Mouse (Mus musculus) monocyte, adult 2 months (primary cell): ENCODE data around the gene Gpr34.

Experiments used
- DNase-seq, 2 experiments: peaks; one replicate each; pipeline ENCODE4 v3.0.0; 2022; ENCODE audit warnings: low spot score in 2 of 2, low read depth in 1 of 2

Gene Gpr34

GRCm38 (mm10) chrX:13670342-13670741 is 38.5 kb downstream of the Gpr34 start:
- DNase-seq: no peak

GRCm38 (mm10) chrX:13673001-13673400 is 41.1 kb downstream of the Gpr34 start:
- DNase-seq: no peak

DNA sequence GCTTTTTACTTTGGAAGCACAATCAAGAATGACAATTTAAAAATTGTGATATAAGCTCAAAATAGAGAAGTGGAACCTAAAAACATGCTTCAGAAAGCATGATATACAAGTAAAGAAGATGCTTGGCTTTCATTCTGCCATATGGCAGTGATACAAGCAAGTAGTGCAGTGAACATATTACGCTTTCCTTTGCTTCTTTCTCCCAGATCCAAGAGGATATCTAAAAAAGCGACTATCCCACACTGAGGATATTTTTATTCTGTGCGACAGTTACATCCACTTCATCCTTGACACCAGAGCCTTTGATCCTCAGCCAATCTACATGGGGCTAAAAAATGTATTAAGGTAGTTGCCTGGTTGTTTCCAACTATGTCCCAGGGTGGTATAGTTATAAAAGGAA is 49.9 kb downstream of the Gpr34 start:
- DNase-seq: no peak

GRCm38 (mm10) chrX:13686589-13686988 is 54.7 kb downstream of the Gpr34 start:
- DNase-seq: no peak

GRCm38 (mm10) chrX:13688356-13688755 is 56.5 kb downstream of the Gpr34 start:
- DNase-seq: no peak
